Mouse (Mus musculus) forebrain, embryonic 16.5 days (tissue): ENCODE measurements around the gene Ndufb4. TPM values are rescaled to one million over a fixed set of nuclear protein-coding genes. Genes with fewer than 3 reads are reported as not detected.

Source experiments
- ATAC-seq: fragments of 200-750 bp; cut with Nextera tagmentation; 2 replicates; pipeline ENCODE4 v1.8.0; 2017; ENCODE audit warnings: mild to moderate bottlenecking, moderate library complexity
- H3K27ac ChIP-seq: fragments of 300-500 bp; sonication (generic); 2 replicates; pipeline ENCODE4 v1.5.1; 2014; ENCODE audit warnings: low read length, control low read depth
- H3K27me3 ChIP-seq: fragments of 300-500 bp; sonication (generic); replicated peaks from 2 replicates; pipeline ENCODE4 v1.6.1; 2014; ENCODE audit warnings: low read length; ENCODE audit not compliant: control insufficient read depth, insufficient read depth
- H3K36me3 ChIP-seq: fragments of 300-500 bp; sonication (generic); 2 replicates; pipeline ENCODE4 v1.6.1; 2014; ENCODE audit not compliant: control insufficient read depth, insufficient read depth
- H3K4me1 ChIP-seq: fragments of 300-500 bp; sonication (generic); replicated peaks from 2 replicates; pipeline ENCODE4 v1.6.1; 2014; ENCODE audit warnings: low read length; ENCODE audit not compliant: control insufficient read depth, insufficient read depth
- H3K4me2 ChIP-seq: fragments of 300-500 bp; sonication (generic); 2 replicates; pipeline ENCODE4 v1.6.1; 2014; ENCODE audit warnings: mild to moderate bottlenecking, low read length, control low read depth
- H3K4me3 ChIP-seq: fragments of 300-500 bp; sonication (generic); replicated peaks from 2 replicates; pipeline ENCODE4 v1.5.1; 2014; ENCODE audit warnings: mild to moderate bottlenecking, low read length, control low read depth
- H3K9ac ChIP-seq: fragments of 300-500 bp; sonication (generic); replicated peaks from 2 replicates; pipeline ENCODE4 v1.6.1; 2014; ENCODE audit warnings: low read depth, low read length, control low read depth
- H3K9me3 ChIP-seq: fragments of 300-500 bp; sonication (generic); 2 replicates; pipeline ENCODE4 v1.6.1; 2016; ENCODE audit warnings: low read length; ENCODE audit not compliant: control insufficient read depth
- WGBS: fragments of 180-500 bp; shearing (Covaris S2); extraction: QIAGEN DNeasy Blood & Tissue Kit; methylation state at CpG from one replicate; pipeline ENCODE4 v1.1.7; 2014; 5-methylcytosine and 5-hydroxymethylcytosine counted together
- polyA plus RNA-seq: library from polyadenylated mRNA; unstranded; fragments of >200 nt; fragmentation: Nextera tagmentation; extraction: Ambion mirVana; gene quantifications from 2 replicates; pipeline ENCODE4 v1.2.1, GENCODE M21; 2015

Gene Ndufb4
- polyA plus RNA-seq, 1 experiment from 2014 or later, result 49.6 TPM

- no peak overlapping the region for H3K4me3 ChIP-seq
- no peak overlapping the region for H3K9ac ChIP-seq
- no peak overlapping the region for H3K27ac ChIP-seq
- WGBS, result 48% methylated on average over 7 of the region's 7 CpGs
- H3K4me2 ChIP-seq, result no peak overlapping the region
- H3K27me3 ChIP-seq, result no peaks in the 10 kb centered on the region
- no peak for ATAC-seq
- H3K36me3 ChIP-seq, result no peaks in the 10 kb centered on the region
- H3K4me1 ChIP-seq, result peaks cover 16% of the 10 kb centered on the region
- no peaks in the 10 kb centered on the region for H3K9me3 ChIP-seq
These were observed 2.5 kb upstream of the Ndufb4 start for GRCm38 (mm10) chr16:37656796-37657195.

GRCm38 (mm10) chr16:37655756-37656347 is 1.6 kb upstream of the Ndufb4 start:
- H3K27ac ChIP-seq, result no peak overlapping the region
- ATAC-seq, result no peak

GRCm38 (mm10) chr16:37654831-37655455 is 690 bp upstream of the Ndufb4 start:
- H3K4me3 ChIP-seq, result no peak overlapping the region
- 60% methylated on average over 4 of the region's 4 CpGs for WGBS

More at GRCm38 (mm10) chr16:37655756-37656347, 1.6 kb upstream of the Ndufb4 start:
- Histone ChIP-seq H3K4me1 (peaks cover 16% of the 10 kb centered on the region), H3K36me3 (no peaks in the 10 kb centered on the region), H3K27me3 (no peaks in the 10 kb centered on the region), H3K9me3 (no peaks in the 10 kb centered on the region), H3K4me3 (no peak overlapping the region), H3K9ac (no peak overlapping the region), H3K4me2 (no peak overlapping the region)
- WGBS, result 16% methylated on average over 4 of the region's 4 CpGs

GRCm38 (mm10) chr16:37653058-37653457 is 1.2 kb downstream of the Ndufb4 start:
- Histone ChIP-seq H3K4me2 (peak overlapping the region; percentile 70), H3K36me3 (no peaks in the 10 kb centered on the region), H3K9ac (no peak overlapping the region), H3K4me3 (peak overlapping the region; percentile 7; the same call in 1 of the 2 replicates), H3K27ac (no peak overlapping the region), H3K27me3 (no peaks in the 10 kb centered on the region), H3K4me1 (peaks cover 16% of the 10 kb centered on the region), H3K9me3 (no peaks in the 10 kb centered on the region)
- WGBS, result 92% methylated on average over 1 of the region's 1 CpGs
- ATAC-seq, result no peak

More at GRCm38 (mm10) chr16:37654831-37655455, 690 bp upstream of the Ndufb4 start:
- Histone ChIP-seq H3K9ac (no peak overlapping the region), H3K27ac (no peak overlapping the region), H3K4me1 (peaks cover 16% of the 10 kb centered on the region), H3K36me3 (no peaks in the 10 kb centered on the region), H3K27me3 (no peaks in the 10 kb centered on the region), H3K9me3 (no peaks in the 10 kb centered on the region), H3K4me2 (peak overlapping the region; percentile 56)
- ATAC-seq, result peak; percentile 3; the same call in 1 of the 2 replicates

- no peak overlapping the region for H3K27ac ChIP-seq
- H3K4me3 ChIP-seq, result no peak overlapping the region
- no peaks in the 10 kb centered on the region for H3K27me3 ChIP-seq
- no peak for ATAC-seq
- H3K9me3 ChIP-seq, result no peaks in the 10 kb centered on the region
- H3K9ac ChIP-seq, result no peak overlapping the region
- H3K4me1 ChIP-seq, result peaks cover 16% of the 10 kb centered on the region
- 69% methylated on average over 5 of the region's 5 CpGs for WGBS
- peak overlapping the region; percentile 70 for H3K4me2 ChIP-seq
- no peaks in the 10 kb centered on the region for H3K36me3 ChIP-seq
These were observed 1.6 kb downstream of the Ndufb4 start for GRCm38 (mm10) chr16:37652654-37653053.

GRCm38 (mm10) chr16:37651467-37651866 is 2.8 kb downstream of the Ndufb4 start:
- Histone ChIP-seq H3K4me3 (no peak overlapping the region), H3K4me1 (peaks cover 16% of the 10 kb centered on the region), H3K36me3 (peaks cover 8% of the 10 kb centered on the region), H3K9me3 (no peaks in the 10 kb centered on the region), H3K27me3 (no peaks in the 10 kb centered on the region), H3K4me2 (no peak overlapping the region), H3K27ac (no peak overlapping the region), H3K9ac (no peak overlapping the region)
- 92% methylated on average over 5 of the region's 5 CpGs for WGBS
- ATAC-seq, result no peak

- H3K9me3 ChIP-seq, result no peaks in the 10 kb centered on the region
- WGBS, result 85% methylated on average over 5 of the region's 5 CpGs
- no peak for ATAC-seq
- H3K4me2 ChIP-seq, result no peak overlapping the region
- no peak overlapping the region for H3K27ac ChIP-seq
- no peaks in the 10 kb centered on the region for H3K27me3 ChIP-seq
- H3K36me3 ChIP-seq, result peaks cover 15% of the 10 kb centered on the region
- H3K9ac ChIP-seq, result no peak overlapping the region
- no peak overlapping the region for H3K4me3 ChIP-seq
- H3K4me1 ChIP-seq, result peaks cover 12% of the 10 kb centered on the region
These were observed 5.2 kb downstream of the Ndufb4 start for GRCm38 (mm10) chr16:37649068-37649467.

- ATAC-seq, result no peak
- WGBS, result 93% methylated on average over 8 of the region's 8 CpGs
- H3K4me1 ChIP-seq, result peaks cover 9% of the 10 kb centered on the region
These were observed 6.3 kb downstream of the Ndufb4 start for GRCm38 (mm10) chr16:37647936-37648335.

GRCm38 (mm10) chr16:37647067-37647466 is 7.2 kb downstream of the Ndufb4 start:
- H3K4me2 ChIP-seq, result no peak overlapping the region
- no peaks in the 10 kb centered on the region for H3K9me3 ChIP-seq
- no peaks in the 10 kb centered on the region for H3K27me3 ChIP-seq
- no peak overlapping the region for H3K4me3 ChIP-seq
- H3K27ac ChIP-seq, result no peak overlapping the region
- H3K36me3 ChIP-seq, result peaks cover 15% of the 10 kb centered on the region
- H3K4me1 ChIP-seq, result peaks cover under 1% of the 10 kb centered on the region; the same call in 1 of the 2 replicates
- no peak for ATAC-seq
- 92% methylated on average over 16 of the region's 16 CpGs for WGBS
- H3K9ac ChIP-seq, result no peak overlapping the region

More at GRCm38 (mm10) chr16:37647936-37648335, 6.3 kb downstream of the Ndufb4 start:
- H3K9ac ChIP-seq, result no peak overlapping the region
- no peak overlapping the region for H3K4me3 ChIP-seq
- H3K4me2 ChIP-seq, result no peak overlapping the region
- H3K36me3 ChIP-seq, result peaks cover 15% of the 10 kb centered on the region
- H3K27me3 ChIP-seq, result no peaks in the 10 kb centered on the region
- no peaks in the 10 kb centered on the region for H3K9me3 ChIP-seq
- no peak overlapping the region for H3K27ac ChIP-seq
